17 mouse cellular contexts compared by ENCODE assay signal in genomic region chr16:36882737-36883343, GRCm38 (mm10). TPM values are rescaled to one million over a fixed set of nuclear protein-coding genes. Genes with fewer than 3 reads are reported as not detected.
DNase-seq lines count a peak whose midpoint lies in the region; ATAC-seq and TF ChIP-seq lines count a peak whose summit lies in the region.
"Had no signal": no experiment of that assay in that cellular context is flagged by ENCODE, and none has a peak within 500 bp of the region (broad histone marks: within the 10 kb centered on the region; RNA-seq: fewer than 3 reads in every experiment).

No protein-coding gene starts in this region.

- H3K4me2 ChIP-seq in hindbrain, embryonic 13.5 days, result no peak overlapping the region
- no peak overlapping the region for H3K4me2 ChIP-seq in hindbrain, embryonic 11.5 days (replicated peaks; ENCODE audit: low read depth, low read length)
- H3K4me2 ChIP-seq in hindbrain, postnatal 0 days (ENCODE audit: low read depth, low read length), result no peak overlapping the region
- no peak overlapping the region for H3K4me2 ChIP-seq in liver, embryonic 11.5 days
- H3K4me2 ChIP-seq: embryonic facial prominence, embryonic 13.5 days; limb, embryonic 15.5 days had no signal

- no peaks in the 10 kb centered on the region for H3K9me3 ChIP-seq in hindbrain, embryonic 13.5 days
- no peaks in the 10 kb centered on the region for H3K9me3 ChIP-seq in hindbrain, embryonic 11.5 days (ENCODE audit: control insufficient read depth, low read length)
- no peaks in the 10 kb centered on the region for H3K9me3 ChIP-seq in hindbrain, postnatal 0 days (ENCODE audit: low read length)
- no peaks in the 10 kb centered on the region for H3K9me3 ChIP-seq in liver, embryonic 11.5 days (ENCODE audit: control insufficient read depth, low read length)
- H3K9me3 ChIP-seq: embryonic facial prominence, embryonic 13.5 days; limb, embryonic 15.5 days had no signal

- no peaks in the 10 kb centered on the region for H3K27me3 ChIP-seq in hindbrain, embryonic 13.5 days
- no peaks in the 10 kb centered on the region for H3K27me3 ChIP-seq in hindbrain, embryonic 11.5 days (ENCODE audit: control insufficient read depth, insufficient read depth, low read length)
- H3K27me3 ChIP-seq in cerebellum, adult 2 months (ENCODE audit: control insufficient read depth, insufficient read depth, low read length), result no peaks in the 10 kb centered on the region
- no peaks in the 10 kb centered on the region for H3K27me3 ChIP-seq in hindbrain, postnatal 0 days (ENCODE audit: insufficient read depth, low read length)
- H3K27me3 ChIP-seq in liver, embryonic 11.5 days (replicated peaks; ENCODE audit: control insufficient read depth, insufficient read depth, low read length), result no peaks in the 10 kb centered on the region
- H3K27me3 ChIP-seq: embryonic facial prominence, embryonic 13.5 days; limb, embryonic 15.5 days; Patski had no signal

- no peak overlapping the region for H3K4me3 ChIP-seq in hindbrain, embryonic 13.5 days
- no peak overlapping the region for H3K4me3 ChIP-seq in hindbrain, embryonic 11.5 days (ENCODE audit: low read depth, low read length)
- no peak overlapping the region for H3K4me3 ChIP-seq in cerebellum, adult 2 months (replicated peaks; ENCODE audit: insufficient read depth, low read depth, low read length)
- H3K4me3 ChIP-seq in hindbrain, postnatal 0 days (ENCODE audit: low read length), result no peak overlapping the region
- H3K4me3 ChIP-seq in liver, embryonic 11.5 days (ENCODE audit: low read depth, low read length), result no peak overlapping the region
- H3K4me3 ChIP-seq: embryonic facial prominence, embryonic 13.5 days; left cerebral cortex, adult 2 months; limb, embryonic 15.5 days had no signal

- no peak for TF ChIP-seq POLR2A in cerebellum, adult 2 months (IDR thresholded peaks at IDR 0.05; ENCODE audit: borderline replicate concordance, insufficient read depth, low read length)

- no peak overlapping the region for H3K9ac ChIP-seq in hindbrain, embryonic 13.5 days
- no peak overlapping the region for H3K9ac ChIP-seq in hindbrain, embryonic 11.5 days (ENCODE audit: low read depth, low read length)
- no peak overlapping the region for H3K9ac ChIP-seq in hindbrain, postnatal 0 days (replicated peaks; ENCODE audit: low read length)
- no peak overlapping the region for H3K9ac ChIP-seq in liver, embryonic 11.5 days (ENCODE audit: low read depth, low read length)
- H3K9ac ChIP-seq: embryonic facial prominence, embryonic 13.5 days; limb, embryonic 15.5 days had no signal

- H3K27ac ChIP-seq in hindbrain, embryonic 13.5 days, result peak overlapping the region; percentile 9; the same call in 1 of the 2 replicates
- H3K27ac ChIP-seq in hindbrain, embryonic 11.5 days (ENCODE audit: low read depth, low read length), result no peak overlapping the region
- H3K27ac ChIP-seq in cerebellum, adult 2 months (ENCODE audit: insufficient read depth, low read length), result peak overlapping the region; percentile 54; the same call in 1 of the 2 replicates
- H3K27ac ChIP-seq in hindbrain, postnatal 0 days, result no peak overlapping the region
- no peak overlapping the region for H3K27ac ChIP-seq in liver, embryonic 11.5 days (ENCODE audit: low read depth, low read length)
- H3K27ac ChIP-seq: embryonic facial prominence, embryonic 13.5 days; left cerebral cortex, adult 2 months; limb, embryonic 15.5 days had no signal

- TF ChIP-seq CTCF in cerebellum, adult 2 months (IDR thresholded peaks at IDR 0.05; ENCODE audit: borderline replicate concordance, insufficient read depth, low read depth, low read length), result no peak
- no peak for TF ChIP-seq CTCF in hindbrain, postnatal 0 days (IDR thresholded peaks at IDR 0.05; ENCODE audit: low read depth)

- no peak for DNase-seq in hindbrain, embryonic 11.5 days (ENCODE audit: low spot score)
- DNase-seq in brain, adult 2 months (ENCODE audit: low read depth, low spot score), result peak; percentile 79
- DNase-seq in cerebellum, adult 2 months, result peak; percentile 34 to 79
- DNase-seq in hindbrain, postnatal 0 days (ENCODE audit: low spot score), result peak; percentile 31
- no peak for DNase-seq in liver, embryonic 11.5 days (ENCODE audit: low spot score)
- no peak for DNase-seq in testis, postnatal 10 days (ENCODE audit: low spot score)
- DNase-seq in urinary bladder, postnatal 14 days (ENCODE audit: low spot score), result no peak
- DNase-seq: B cell, adult 2 months; gastrocnemius, postnatal 14 days; lung, adult 2 months; lung, postnatal 4 days had no signal

- whole genome bisulfite sequencing in hindbrain, embryonic 13.5 days, result 35% methylated on average over 5 of the region's 5 CpGs
- WGBS in hindbrain, embryonic 11.5 days, result 46% methylated on average over 5 of the region's 5 CpGs
- WGBS in cerebellum, adult 2 months, result 9% methylated on average over 5 of the region's 5 CpGs
- WGBS in hindbrain, postnatal 0 days, result 24% methylated on average over 5 of the region's 5 CpGs
- 72% methylated on average over 5 of the region's 5 CpGs for WGBS in liver, embryonic 11.5 days

- no peak for ATAC-seq in hindbrain, embryonic 13.5 days (ENCODE audit: low FRiP score)
- ATAC-seq in hindbrain, embryonic 11.5 days (ENCODE audit: low FRiP score), result no peak
- ATAC-seq in hindbrain, postnatal 0 days, result 0 out of 2 replicates have a peak, but pooled peaks have one; percentile 45
- no peak for ATAC-seq in liver, embryonic 11.5 days (replicated peaks; ENCODE audit: low FRiP score)
- ATAC-seq: intestine, embryonic 16.5 days; Patski had no signal

- peaks cover 19% of the 10 kb centered on the region for H3K4me1 ChIP-seq in hindbrain, embryonic 13.5 days (replicated peaks)
- no peaks in the 10 kb centered on the region for H3K4me1 ChIP-seq in hindbrain, embryonic 11.5 days (replicated peaks; ENCODE audit: control insufficient read depth, insufficient read depth, low read length)
- H3K4me1 ChIP-seq in cerebellum, adult 2 months (ENCODE audit: control insufficient read depth, insufficient read depth, low read length), result peaks cover 16% of the 10 kb centered on the region
- no peaks in the 10 kb centered on the region for H3K4me1 ChIP-seq in hindbrain, postnatal 0 days (ENCODE audit: insufficient read depth, low read length)
- H3K4me1 ChIP-seq in liver, embryonic 11.5 days (replicated peaks; ENCODE audit: control insufficient read depth, insufficient read depth, low read length), result no peaks in the 10 kb centered on the region
- H3K4me1 ChIP-seq: limb, embryonic 15.5 days had no signal

- H3K36me3 ChIP-seq in hindbrain, embryonic 13.5 days, result peaks cover 9% of the 10 kb centered on the region
- peaks cover 3% of the 10 kb centered on the region; the same call in 1 of the 2 replicates for H3K36me3 ChIP-seq in hindbrain, embryonic 11.5 days (ENCODE audit: control insufficient read depth, insufficient read depth, low read length)
- peaks cover 14% of the 10 kb centered on the region; the same call in 1 of the 2 replicates for H3K36me3 ChIP-seq in hindbrain, postnatal 0 days (ENCODE audit: insufficient read depth, low read length)
- 0 out of 2 replicates have a peak, but pooled peaks cover 2% of the 10 kb centered on the region for H3K36me3 ChIP-seq in liver, embryonic 11.5 days (ENCODE audit: control insufficient read depth, insufficient read depth, low read length)

RNA-seq across cellular contexts. Expression of gene Golgb1, which starts 7.9 kb away (rescaled TPM):
- polyA plus RNA-seq in hindbrain, embryonic 13.5 days (2015; fragmentation: Nextera tagmentation; extraction: Ambion mirVana), result 93.7 and 95.3 TPM in 2 replicates
- polyA plus RNA-seq in hindbrain, embryonic 11.5 days (2014; fragmentation: Nextera tagmentation; extraction: Ambion mirVana), result 81.0 and 91.0 TPM in 2 replicates
- 49.0 and 49.1 TPM in 2 replicates for polyA plus RNA-seq in cerebellum, adult 2 months (2012; rRNA removed)
- total RNA-seq in hindbrain, postnatal 0 days (2014; rRNA removed), result 36.3 and 53.2 TPM in 2 replicates
- 90.5 and 104 TPM in 2 replicates for polyA plus RNA-seq in hindbrain, postnatal 0 days (2015; fragmentation: Nextera tagmentation; extraction: Ambion mirVana)
- polyA plus RNA-seq in liver, embryonic 11.5 days (2014; fragmentation: Nextera tagmentation; extraction: Ambion mirVana), result 41.5 and 50.5 TPM in 2 replicates

RNA-seq across cellular contexts. Expression of gene Eaf2, which starts 8.0 kb away (rescaled TPM):
- 0.36 and 0.52 TPM in 2 replicates for polyA plus RNA-seq in hindbrain, embryonic 13.5 days (2015; fragmentation: Nextera tagmentation; extraction: Ambion mirVana)
- polyA plus RNA-seq in hindbrain, embryonic 11.5 days (2014; fragmentation: Nextera tagmentation; extraction: Ambion mirVana), result 1.3 and 1.5 TPM in 2 replicates
- 2.4 and 3.1 TPM in 2 replicates for polyA plus RNA-seq in cerebellum, adult 2 months (2012; rRNA removed)
- total RNA-seq in hindbrain, postnatal 0 days (2014; rRNA removed), result 0.16 TPM in 1 of 2 replicates, not detected in the other
- 1.2 and 1.4 TPM in 2 replicates for polyA plus RNA-seq in hindbrain, postnatal 0 days (2015; fragmentation: Nextera tagmentation; extraction: Ambion mirVana)
- polyA plus RNA-seq in liver, embryonic 11.5 days (2014; fragmentation: Nextera tagmentation; extraction: Ambion mirVana), result 0.53 and 0.71 TPM in 2 replicates

RNA-seq across cellular contexts. Expression of gene Hcls1, which starts 51.9 kb away (rescaled TPM):
- polyA plus RNA-seq in hindbrain, embryonic 13.5 days (2015; fragmentation: Nextera tagmentation; extraction: Ambion mirVana), result 2.2 and 2.6 TPM in 2 replicates
- 0.79 and 1.3 TPM in 2 replicates for polyA plus RNA-seq in hindbrain, embryonic 11.5 days (2014; fragmentation: Nextera tagmentation; extraction: Ambion mirVana)
- 2.3 and 3.3 TPM in 2 replicates for polyA plus RNA-seq in cerebellum, adult 2 months (2012; rRNA removed)
- 0.78 and 1.7 TPM in 2 replicates for total RNA-seq in hindbrain, postnatal 0 days (2014; rRNA removed)
- 2.1 and 2.2 TPM in 2 replicates for polyA plus RNA-seq in hindbrain, postnatal 0 days (2015; fragmentation: Nextera tagmentation; extraction: Ambion mirVana)
- 5.4 and 8.3 TPM in 2 replicates for polyA plus RNA-seq in liver, embryonic 11.5 days (2014; fragmentation: Nextera tagmentation; extraction: Ambion mirVana)
- polyA plus RNA-seq: Patski had no signal

RNA-seq across cellular contexts. Expression of gene Iqcb1, which starts 54.7 kb away (rescaled TPM):
- polyA plus RNA-seq in hindbrain, embryonic 13.5 days (2015; fragmentation: Nextera tagmentation; extraction: Ambion mirVana), result 68.8 and 69.8 TPM in 2 replicates
- 73.3 and 74.3 TPM in 2 replicates for polyA plus RNA-seq in hindbrain, embryonic 11.5 days (2014; fragmentation: Nextera tagmentation; extraction: Ambion mirVana)
- 30.2 and 31.4 TPM in 2 replicates for polyA plus RNA-seq in cerebellum, adult 2 months (2012; rRNA removed)
- total RNA-seq in hindbrain, postnatal 0 days (2014; rRNA removed), result 17.3 and 23.0 TPM in 2 replicates
- polyA plus RNA-seq in hindbrain, postnatal 0 days (2015; fragmentation: Nextera tagmentation; extraction: Ambion mirVana), result 55.6 and 65.5 TPM in 2 replicates
- 30.3 and 32.1 TPM in 2 replicates for polyA plus RNA-seq in liver, embryonic 11.5 days (2014; fragmentation: Nextera tagmentation; extraction: Ambion mirVana)

Comparison
In these comparisons a context has a peak if more than half of its experiments do, and no peak if none do; other contexts are left out.
1. H3K27ac ChIP-seq: peak in hindbrain, embryonic 13.5 days (single experiment) and cerebellum, adult 2 months (single experiment); none in hindbrain, embryonic 11.5 days (single experiment), hindbrain, postnatal 0 days (single experiment) and liver, embryonic 11.5 days (single experiment).
2. DNase-seq: peak in brain, adult 2 months (single experiment), cerebellum, adult 2 months (2 of 2) and hindbrain, postnatal 0 days (single experiment); none in hindbrain, embryonic 11.5 days (single experiment), liver, embryonic 11.5 days (single experiment), testis, postnatal 10 days (single experiment) and urinary bladder, postnatal 14 days (single experiment).